Mouse (Mus musculus): ENCODE measurements around the gene 9130230L23Rik.

Gene 9130230L23Rik

DNA sequence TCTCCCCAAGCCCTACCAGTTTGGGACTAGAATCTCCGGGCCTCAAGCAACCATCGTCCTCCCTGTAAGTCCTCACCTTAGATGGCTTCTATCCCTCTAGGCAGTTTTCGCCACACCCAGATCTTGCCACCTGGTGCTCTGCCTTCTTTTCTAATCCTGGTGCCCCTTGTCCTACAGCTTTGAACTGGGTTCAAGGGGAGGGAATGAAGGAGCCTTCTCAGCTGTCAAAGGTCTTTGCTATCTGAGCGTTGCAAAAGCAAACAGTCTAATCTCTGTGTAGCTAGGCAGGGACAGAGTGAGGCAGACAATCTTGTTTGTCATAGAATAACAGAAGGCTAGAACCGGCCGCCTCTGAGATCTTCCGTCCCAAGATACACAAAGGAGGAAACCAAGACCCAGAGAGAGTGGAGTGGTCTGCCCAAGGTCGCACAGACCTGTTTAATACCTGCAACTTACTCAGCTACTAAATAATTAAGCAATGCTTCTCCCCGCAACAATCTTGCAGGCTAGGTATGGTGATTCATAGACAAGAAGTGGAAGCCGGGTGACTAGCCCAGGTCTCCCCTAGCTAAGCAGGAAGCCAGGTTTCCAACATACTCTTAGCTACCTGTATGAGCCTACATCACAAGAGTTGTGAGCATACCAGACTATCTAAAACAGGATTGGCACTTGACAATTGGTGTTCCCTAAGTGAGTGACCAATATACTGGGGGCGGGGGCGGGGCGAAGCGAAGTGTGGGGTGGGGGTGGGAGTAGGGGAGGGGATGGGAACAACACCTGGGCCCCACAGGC, at the start of gene 9130230L23Rik:
Gene 9130230L23Rik, minus strand, starts transcription at position 152 of the 792 bp plus-strand sequence.
- DNase-seq (ENCODE audit: low spot score in 2 of 2) = no peak

- DNase-seq (ENCODE audit: low spot score in 2 of 2) = no peak
Observed at GRCm38 (mm10) chr5:66052777-66053548, 48.9 kb upstream of the 9130230L23Rik start.

DNA sequence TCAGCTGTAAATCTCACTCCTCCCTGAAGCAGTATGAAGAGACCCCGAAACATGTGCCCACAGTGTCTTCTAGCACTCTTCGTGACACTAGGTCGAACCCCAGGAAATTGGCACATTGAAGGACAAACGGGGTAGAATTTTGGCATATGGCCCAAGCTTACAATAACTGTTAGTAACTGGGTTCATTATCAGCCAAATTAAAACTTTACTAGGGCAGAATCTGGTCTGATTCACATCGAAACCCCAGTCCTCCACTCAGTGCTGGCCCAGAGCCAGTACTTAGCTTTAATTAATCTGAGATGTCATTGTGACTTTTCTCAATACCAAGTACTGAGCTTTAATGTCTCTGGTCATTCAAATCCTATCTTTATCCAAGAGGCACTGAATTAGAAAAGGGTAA, 46.8 kb upstream of the 9130230L23Rik start:
- DNase-seq (ENCODE audit: low spot score in 2 of 2) = no peak

DNA sequence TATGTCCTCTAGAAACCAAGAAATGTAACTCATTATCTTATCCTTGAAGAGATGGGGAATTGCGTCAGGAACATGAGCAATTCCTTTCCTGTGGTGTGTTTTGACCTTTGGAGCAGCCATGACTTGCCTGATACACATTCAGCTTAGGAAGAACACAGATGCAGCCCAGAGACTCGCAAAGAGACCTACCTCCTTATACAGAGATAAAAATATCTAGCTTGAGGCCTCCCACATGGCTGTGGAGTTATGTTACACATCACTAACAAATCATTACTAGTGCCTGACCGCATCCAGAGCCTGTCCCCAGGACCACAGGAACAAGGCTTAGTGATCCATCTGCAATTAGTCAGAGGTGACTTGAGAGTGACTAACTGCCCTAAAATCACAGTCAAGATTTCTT, 42.3 kb upstream of the 9130230L23Rik start:
- DNase-seq (ENCODE audit: low spot score in 2 of 2) = no peak

DNA sequence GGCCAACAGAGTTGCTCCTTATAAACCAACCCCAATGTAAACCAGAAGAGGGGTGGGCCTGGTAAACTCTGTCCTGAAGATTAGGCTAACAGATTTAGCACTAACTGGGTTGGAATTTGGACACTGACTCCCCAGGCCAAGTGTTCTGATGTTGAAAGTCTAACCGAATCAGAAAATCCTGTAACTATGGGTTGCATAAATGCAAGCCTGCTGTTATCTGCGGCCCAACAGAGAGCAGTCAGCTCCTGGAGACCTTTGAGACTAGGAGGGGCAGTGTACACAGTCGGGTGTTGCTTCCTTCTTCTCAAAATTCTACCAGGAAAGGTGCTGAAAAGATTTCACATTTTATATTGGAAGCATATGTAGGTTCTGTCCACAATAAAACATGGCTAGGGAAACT, 39.8 kb upstream of the 9130230L23Rik start:
- DNase-seq (ENCODE audit: low spot score in 2 of 2) = no peak

DNA sequence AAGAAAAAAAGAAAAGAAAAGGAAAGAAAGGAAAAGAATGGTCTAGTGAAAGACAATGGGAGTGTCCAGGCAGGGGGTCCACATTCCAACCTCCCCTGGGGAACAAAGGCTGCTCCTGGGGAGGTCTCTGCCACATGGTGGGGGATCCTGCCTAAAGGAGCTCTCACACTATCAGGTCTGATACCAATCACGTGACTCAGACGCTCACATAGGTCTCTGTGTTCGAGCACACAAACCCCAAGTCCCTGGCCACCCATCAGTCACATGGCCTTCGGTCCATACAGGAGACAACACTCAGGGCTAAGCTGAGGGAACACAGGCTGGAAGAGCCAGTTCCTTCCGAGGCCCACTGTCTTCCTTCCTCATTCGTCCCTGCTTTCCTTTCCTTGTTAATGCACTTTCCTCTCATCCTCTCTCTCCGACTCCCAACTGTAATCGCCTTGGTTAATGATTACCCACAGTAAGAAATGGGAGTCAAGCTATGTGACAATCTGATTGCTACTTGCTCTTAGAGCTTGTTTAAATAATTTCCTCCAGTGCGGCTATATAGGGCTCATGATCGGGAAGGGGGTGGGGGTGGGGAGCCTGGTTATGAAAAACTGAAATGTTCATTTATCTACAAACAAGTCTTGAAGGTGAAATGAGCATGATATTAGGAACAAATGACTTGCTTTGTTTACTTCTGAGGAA, 38.7 kb upstream of the 9130230L23Rik start:
- no peak for DNase-seq (ENCODE audit: low spot score in 2 of 2)

GRCm38 (mm10) chr5:66040744-66041279, 36.7 kb upstream of the 9130230L23Rik start:
- no peak for DNase-seq (ENCODE audit: low spot score in 2 of 2)

DNA sequence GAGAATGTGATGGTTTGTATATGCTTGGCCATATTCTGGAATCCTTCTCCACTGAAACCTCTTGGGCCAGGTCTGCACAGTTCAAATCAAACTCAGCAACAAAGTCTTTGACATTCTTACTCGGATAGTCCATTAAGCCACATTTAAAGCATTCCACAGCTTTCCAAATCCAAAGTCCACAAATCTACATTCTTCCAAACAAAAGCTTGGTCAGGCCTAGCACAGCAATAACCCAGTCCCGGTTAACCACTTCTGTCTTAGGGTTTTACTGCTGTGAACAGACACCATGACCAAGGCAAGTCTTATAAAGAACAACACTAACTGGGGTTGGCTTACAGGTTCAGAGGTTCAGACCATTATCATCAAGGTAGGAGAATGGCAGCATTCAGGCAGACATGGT, 35.7 kb upstream of the 9130230L23Rik start:
- DNase-seq (ENCODE audit: low spot score in 2 of 2) = no peak

DNA sequence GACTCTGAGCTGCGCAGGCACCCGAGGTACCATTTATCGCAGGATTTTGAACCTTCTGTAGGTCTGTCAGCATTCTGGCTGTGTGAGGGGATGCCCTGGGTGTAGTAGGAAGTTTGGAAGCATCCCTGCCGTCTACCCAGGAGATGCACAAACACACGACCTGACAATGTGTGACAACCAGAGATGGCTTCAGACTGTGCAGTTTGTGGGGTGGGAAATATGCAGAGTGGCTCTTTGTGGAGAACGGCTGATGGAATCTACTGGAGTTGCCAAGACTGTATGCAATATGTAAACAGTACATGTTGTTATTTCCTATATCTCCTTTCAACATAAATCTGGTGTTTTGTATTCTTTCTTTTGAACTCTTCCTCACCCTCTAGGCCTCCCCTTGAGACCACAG, 33.0 kb upstream of the 9130230L23Rik start:
- no peak for DNase-seq (ENCODE audit: low spot score in 2 of 2)

DNA sequence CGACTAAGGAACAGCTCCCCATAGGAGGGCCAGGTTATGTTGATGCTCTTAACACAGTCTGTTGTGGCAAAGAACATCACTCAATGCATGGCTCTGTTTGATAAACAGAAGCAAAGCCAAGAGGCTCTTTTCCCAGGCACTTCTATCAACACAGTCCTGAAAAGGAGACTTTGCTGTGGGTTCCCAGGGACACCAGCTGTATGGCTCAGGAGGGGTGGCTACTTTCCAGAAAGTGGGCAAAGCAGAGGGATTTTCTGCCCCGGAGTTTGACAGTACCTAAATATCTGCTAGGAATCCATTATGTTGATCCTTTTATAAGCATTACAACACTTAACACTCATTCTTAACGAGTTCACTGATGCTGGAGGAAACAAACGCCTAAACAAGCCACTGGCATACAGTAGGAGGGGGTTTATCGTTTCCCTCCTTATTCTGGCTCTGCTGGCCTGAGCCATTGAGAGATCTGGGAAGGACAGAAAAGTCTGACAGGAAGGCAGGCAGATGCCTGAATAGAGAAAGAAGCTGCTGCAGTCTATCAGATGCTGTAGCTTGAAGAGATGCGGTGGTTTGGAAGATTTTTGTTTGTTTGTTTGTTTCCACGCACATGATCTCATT, 32.5 kb upstream of the 9130230L23Rik start:
- DNase-seq (ENCODE audit: low spot score in 2 of 2) = no peak

- DNase-seq (ENCODE audit: low spot score in 2 of 2) = no peak
Observed at GRCm38 (mm10) chr5:66034375-66035195, 30.5 kb upstream of the 9130230L23Rik start.

DNA sequence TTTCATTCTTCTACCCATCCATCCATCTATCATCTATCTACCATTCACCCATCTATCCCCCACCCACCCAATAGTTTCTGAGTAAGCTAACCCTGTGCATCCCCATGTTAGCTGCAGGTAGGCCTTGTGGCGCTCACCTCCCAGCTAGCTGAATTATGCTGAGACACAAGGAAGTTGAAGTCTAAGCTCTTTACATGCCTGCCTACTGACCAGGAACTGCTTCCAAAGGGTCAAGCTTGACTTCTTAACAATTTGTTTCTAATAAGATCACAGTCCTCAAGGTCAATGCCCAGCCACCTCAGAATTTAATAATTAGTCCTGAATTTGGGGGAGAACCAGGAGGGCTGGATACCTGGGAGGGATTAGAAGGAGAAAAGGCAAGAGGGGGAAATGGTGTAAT, 28.7 kb upstream of the 9130230L23Rik start:
- DNase-seq (ENCODE audit: low spot score in 2 of 2) = no peak

- DNase-seq (ENCODE audit: low spot score in 2 of 2) = no peak
Observed at GRCm38 (mm10) chr5:66031699-66032098, 27.6 kb upstream of the 9130230L23Rik start.

- no peak for DNase-seq (ENCODE audit: low spot score in 2 of 2)
Observed at GRCm38 (mm10) chr5:66028232-66028631, 24.1 kb upstream of the 9130230L23Rik start.

DNA sequence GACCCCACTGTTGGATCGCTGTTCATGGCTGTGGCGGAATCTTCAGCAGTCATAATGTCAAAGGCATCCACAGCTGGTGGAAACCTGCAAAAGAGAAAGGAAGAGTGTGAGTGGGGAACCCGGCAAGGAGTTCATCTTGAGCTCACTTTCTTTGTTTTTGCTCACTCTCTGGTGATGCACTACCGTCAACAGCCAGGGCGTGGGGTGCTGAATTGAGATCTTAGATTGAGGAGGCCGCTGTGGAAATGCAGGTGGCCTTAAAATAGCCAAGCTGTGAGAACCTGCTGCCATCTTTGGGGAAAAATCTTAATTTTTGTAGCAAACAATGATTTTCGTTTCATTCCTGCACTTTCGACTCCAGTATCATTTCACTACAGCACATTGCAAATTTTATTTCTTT, 23.1 kb upstream of the 9130230L23Rik start:
- no peak for DNase-seq (ENCODE audit: low spot score in 2 of 2)

GRCm38 (mm10) chr5:66026796-66027195, 22.7 kb upstream of the 9130230L23Rik start:
- DNase-seq (ENCODE audit: low spot score in 2 of 2) = no peak

DNA sequence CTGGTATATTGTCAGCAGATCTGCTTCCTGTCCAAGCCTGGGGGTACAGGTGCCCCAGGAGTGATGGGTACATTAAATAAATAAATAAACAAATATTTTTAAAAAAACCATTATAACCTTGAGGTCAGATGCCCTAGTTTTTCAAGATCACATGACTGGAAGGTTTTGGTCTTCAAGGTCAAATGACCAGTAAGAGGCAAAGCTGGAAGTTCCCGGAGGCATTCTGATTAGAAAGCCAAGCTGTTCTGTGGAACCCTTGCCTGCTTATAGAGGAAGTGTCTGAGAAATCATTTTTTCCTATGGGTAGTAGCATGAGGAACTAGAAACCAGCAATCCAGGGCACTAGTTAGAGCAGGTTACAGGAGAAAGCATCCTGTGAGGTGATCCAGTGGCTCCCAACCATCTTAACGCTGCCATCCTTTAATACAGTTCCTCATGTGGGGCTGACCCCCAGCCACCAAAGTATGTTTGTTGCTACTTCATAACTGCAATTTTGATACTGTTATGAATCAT, 11.4 kb upstream of the 9130230L23Rik start:
- no peak for DNase-seq (ENCODE audit: low spot score in 2 of 2)

DNA sequence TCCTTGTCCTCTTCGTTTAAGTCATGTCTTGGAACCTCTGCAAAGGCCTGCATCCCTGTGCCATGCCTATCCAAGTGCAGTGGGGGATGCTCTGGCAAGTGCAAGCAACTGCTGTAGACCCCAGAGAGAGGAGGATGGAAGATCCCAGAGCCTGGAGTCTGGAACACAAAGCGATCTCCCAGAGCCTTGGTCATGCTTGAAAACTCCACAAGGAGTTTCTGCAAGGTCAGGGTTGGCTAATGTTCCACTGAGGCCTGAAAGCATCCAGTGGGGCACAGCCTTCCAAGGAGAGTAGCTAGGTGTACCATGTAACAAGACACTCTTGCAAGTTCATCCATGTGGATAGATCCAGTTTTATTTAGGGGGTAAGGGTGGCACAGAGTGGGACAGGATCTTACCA, 10.4 kb upstream of the 9130230L23Rik start:
- no peak for DNase-seq (ENCODE audit: low spot score in 2 of 2)

- DNase-seq (ENCODE audit: low spot score in 2 of 2) = no peak
Observed at GRCm38 (mm10) chr5:66013999-66014398, 9.9 kb upstream of the 9130230L23Rik start.

- no peak for DNase-seq (ENCODE audit: low spot score in 2 of 2)
Observed at GRCm38 (mm10) chr5:66008245-66008967, 4.3 kb upstream of the 9130230L23Rik start.
